Mouse (Mus musculus) retina, adult 2 months (tissue): ENCODE data around the gene Boc.
"Not testable (repeated sequence)": the region's sequence is repeated elsewhere in the genome, so short reads cannot be mapped to it uniquely, and the experiment has no call there.

Source experiments
- DNase-seq: peaks from one replicate; pipeline ENCODE4 v3.0.0-alpha.2; 2012; ENCODE audit warnings: low read depth, low spot score

Gene Boc

GRCm38 (mm10) chr16:44492151-44492550 lies 66.5 kb downstream of the Boc start:
- no peak for DNase-seq

DNA sequence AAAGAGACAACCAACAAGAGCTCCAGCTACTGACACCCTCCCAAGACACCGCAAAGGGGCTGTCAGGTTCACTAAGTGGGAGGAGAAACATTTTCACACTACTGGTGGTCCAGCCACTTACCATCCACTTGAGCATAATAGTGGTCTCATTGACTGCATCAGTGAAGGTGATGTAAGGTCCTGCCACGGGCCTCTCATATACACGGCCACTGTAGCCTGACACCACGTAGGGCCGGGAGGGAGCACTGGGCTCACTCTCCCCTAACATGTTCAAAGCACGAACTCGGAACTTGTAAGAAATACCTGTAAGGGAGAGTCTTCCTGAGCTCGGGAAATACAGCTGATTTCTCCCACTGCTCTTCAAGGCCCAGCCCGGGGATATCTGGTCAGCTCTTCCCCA lies 67.6 kb downstream of the Boc start:
- DNase-seq, result no peak

GRCm38 (mm10) chr16:44487194-44487593 lies 71.5 kb downstream of the Boc start:
- no peak for DNase-seq

DNA sequence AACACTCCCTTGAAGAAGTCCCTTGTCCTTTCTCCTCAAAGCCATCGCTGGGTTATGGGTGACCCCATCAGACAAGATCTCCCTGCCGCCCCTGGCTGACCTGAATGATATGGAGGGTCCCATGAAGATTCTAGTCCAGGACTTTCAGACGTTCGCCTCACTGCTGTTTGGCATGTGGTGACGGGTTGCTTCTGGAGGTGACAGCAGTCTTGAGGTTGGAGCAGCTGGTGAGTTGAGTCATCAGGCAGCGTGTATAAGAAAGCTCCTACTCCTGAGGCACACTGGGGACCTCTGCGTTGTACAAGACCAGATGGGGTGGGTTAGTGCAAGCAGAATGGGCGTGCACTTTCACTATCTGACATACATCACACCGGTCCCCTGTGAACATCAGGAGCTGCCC lies 72.1 kb downstream of the Boc start:
- DNase-seq, result no peak

- DNase-seq, result no peak
Measured at GRCm38 (mm10) chr16:44485691-44486090, 73.0 kb downstream of the Boc start.

GRCm38 (mm10) chr16:44484831-44485230 lies 73.9 kb downstream of the Boc start:
- DNase-seq, result no peak

GRCm38 (mm10) chr16:44484079-44484478 lies 74.6 kb downstream of the Boc start:
- DNase-seq, result peak; percentile 55

DNA sequence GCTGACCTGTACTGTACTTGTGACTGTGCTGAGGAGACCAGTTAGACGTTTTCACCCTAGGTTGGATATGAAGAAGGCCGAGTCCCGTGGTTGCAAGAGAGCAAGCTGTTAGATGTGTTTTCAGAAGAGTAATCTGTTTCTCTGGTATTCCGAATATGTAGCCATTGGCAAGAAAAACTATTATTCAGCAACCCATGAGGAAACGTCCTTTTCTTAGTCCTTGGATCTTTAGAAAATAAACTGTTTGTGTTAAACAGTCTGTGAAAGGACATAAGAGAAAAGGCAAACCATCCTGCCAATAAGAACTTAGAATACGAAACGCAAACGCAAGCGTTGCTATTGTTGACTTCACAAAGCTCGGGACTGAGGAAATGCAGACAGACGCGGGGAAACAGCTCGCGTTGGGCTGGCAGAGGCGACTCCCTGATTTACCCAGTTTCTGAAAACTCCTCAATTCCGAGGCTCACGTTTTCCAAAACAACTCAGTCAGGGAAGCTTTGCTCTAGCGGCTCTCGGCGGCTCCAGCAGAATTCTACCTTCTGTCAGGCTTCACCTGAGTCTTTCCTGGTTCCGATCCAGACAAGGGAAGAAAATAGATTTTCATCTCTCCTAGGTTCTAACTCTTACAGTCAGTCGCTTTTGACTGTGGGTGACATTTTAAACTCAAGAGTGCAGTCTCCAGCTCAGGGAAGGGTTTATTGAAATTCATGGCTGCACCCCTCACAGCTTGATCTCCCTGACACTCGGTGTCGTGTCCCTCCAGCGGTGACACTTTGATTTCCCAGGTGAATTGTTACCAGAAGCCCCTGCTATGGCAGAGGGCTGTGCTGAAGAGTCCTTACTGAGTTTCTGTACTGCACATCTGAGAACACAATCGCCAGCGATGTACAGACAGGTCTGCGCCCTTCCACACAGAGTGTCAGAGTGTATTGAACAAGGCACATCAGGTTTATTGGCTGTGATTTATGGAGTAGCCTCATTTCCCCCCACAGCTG lies 76.8 kb downstream of the Boc start:
- no peak for DNase-seq

- no peak for DNase-seq
Measured at GRCm38 (mm10) chr16:44480616-44481015, 78.1 kb downstream of the Boc start.

- no peak for DNase-seq
Measured at GRCm38 (mm10) chr16:44479852-44480251, 78.8 kb downstream of the Boc start.

DNA sequence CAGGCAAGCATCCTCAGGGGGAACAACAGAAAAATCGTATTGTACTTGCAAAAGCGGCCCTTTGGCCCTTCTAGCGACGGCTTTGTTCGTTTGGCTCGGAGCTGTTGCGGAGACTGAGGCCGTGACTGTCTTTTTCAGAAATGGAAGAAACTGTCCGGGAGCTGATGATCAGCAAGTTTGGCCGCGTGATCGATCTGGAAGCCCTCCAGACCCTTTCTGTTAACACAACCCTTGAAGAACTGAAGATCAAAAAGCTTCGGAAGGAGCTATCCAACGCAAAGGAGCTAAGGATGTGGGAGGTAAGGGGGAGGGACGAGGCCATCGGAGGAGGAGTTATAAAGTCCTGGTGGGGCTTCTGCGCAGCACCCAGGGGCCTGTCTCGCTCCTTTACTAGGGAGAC lies 79.9 kb downstream of the Boc start:
- no peak for DNase-seq

DNA sequence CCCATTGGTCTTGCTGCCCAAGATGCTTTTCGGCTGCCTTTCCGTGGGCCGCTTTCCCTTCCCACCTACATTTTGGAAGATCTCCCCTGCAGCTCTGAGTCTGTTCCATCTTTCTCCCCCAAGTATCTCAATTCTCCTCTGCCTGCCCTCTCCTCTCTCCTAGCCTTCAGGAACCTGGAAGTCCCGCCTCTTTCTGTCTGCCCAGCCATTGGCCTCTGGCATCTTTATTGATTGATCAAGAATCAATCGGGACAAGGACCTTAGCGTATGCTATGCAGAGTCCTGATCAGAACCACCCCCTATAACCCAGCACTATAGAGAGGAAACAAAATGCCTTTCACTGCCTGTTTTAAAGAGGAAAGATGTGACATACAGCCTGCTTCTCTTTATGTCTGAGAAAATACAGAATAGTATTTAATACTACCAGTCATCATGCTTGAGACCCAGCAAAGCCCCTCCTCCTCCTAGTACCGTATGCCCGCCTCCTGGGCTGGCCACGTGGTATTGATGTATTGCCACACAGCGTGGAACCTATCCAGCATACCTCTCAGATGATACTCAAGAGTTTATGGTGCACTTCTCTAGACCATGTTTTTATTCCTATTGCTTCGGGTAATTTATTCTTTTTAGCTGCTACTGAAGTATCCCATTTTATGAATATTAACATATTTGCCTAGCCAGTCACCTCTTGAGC lies 82.9 kb downstream of the Boc start:
- DNase-seq, result no peak

DNA sequence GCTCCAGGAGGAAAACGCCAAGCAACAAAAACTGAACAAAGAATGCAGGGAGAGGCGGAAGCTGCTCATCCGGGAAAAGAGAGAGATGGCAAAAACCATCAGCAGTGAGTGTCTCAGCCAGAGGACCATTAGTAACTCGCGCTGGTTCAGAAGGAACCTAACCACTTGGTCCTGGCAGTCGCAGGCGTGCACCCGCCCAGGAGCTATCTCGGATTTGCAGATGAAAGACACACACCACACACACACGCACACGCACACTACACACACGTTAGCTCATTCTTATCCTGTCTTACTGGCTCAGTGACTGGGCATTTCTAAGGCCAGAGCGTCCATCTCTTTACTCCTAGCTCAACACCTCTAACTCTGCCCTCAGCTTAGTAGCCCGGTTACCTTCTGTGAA lies 83.4 kb downstream of the Boc start:
- no peak for DNase-seq

DNA sequence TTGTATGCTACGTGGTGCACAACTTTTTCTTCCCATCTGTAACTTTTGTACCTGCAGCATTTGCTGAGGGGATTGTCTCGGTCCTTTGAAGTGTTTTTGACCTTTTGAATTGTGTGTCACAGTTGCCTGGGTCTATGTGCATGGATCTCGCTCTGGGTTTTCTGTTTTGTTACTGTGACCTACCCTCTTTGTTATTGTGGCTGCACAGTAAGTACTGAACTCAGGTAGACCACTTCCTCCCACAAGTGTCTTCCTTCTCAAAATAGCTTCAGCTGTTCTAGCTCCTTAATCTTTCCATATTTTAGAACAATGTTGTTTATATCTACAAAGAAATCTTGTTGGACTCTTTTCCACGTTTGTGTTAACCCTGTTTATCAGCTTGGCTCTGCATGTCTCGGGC lies 97.8 kb downstream of the Boc start:
- DNase-seq, result no peak

DNA sequence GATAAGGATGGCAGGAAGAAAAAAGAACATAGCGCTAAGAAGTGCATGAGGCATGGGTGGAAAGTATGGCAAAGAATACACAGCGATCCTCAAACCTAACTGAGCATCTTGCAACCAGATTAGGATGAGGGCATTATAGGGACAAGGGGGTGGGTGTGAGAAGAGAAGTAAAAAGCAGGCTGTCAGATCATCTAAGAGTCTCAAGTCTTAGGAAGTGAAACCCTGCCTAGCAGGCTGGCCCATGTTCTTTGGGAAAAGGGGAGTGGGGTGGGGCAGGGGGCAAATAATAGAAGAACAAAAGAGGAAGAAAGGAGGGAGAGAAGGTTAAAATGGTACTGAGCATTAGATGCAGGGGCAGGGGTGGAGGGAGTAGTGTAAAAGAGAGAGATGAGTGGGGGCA lies 99.9 kb downstream of the Boc start:
- no peak for DNase-seq

DNA sequence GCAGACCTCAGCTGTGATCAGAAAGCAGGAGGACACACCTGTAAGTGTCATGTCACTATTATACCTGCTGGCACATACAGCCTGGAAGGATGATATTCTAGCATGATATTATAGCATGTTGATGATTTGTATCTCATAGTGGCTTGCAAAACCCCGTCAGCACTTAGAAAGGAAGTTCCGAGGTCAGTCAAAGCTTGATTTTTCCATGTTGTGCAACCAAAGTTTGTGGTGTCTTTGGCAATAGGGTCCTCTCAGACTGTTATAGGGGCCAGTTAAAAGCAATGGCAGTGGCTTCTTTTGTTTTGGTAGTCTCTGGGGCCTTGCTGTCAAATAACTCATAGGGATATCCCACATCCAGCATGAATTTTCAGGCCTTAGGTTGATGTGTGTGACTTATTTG lies 100.8 kb downstream of the Boc start:
- DNase-seq, result no peak

DNA sequence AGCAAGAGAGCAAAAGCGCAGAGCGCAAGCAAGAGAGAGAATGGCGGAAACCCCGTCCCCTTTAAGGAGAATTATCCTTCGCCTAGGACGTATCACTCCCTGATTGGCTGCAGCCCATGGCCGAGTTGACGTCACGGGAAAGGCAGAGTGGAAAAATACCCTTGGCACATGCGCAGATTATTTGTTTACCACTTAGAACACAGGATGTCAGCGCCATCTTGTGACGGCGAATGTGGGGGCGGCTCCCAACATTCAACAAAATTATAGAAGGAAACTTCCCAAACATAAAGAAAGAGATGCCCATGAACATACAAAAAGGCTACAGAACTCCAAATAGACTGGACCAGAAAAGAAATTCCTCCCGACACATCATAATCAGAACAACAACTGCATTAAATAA lies 116.8 kb downstream of the Boc start:
- DNase-seq, result not testable (repeated sequence)

GRCm38 (mm10) chr16:44435481-44435880 lies 123.2 kb downstream of the Boc start:
- no peak for DNase-seq
